Mouse (Mus musculus) C2C12 (cell line): ENCODE results near the gene Krtcap3. TPM values are rescaled to one million over a fixed set of nuclear protein-coding genes. Genes with fewer than 3 reads are reported as not detected.

ENCODE experiments used
- H3K27me3 ChIP-seq: one replicate; pipeline ENCODE4 v1.6.1; 2011; ENCODE audit not compliant: control insufficient read depth, insufficient read depth, insufficient read length
- H3K36me3 ChIP-seq: one replicate; pipeline ENCODE4 v1.6.1; 2011; ENCODE audit not compliant: control insufficient read depth, insufficient read depth
- H3K4me3 ChIP-seq: one replicate; pipeline ENCODE4 v1.5.1; 2011; ENCODE audit warnings: mild to moderate bottlenecking, control low read depth; ENCODE audit not compliant: poor library complexity, insufficient read depth, severe bottlenecking
- H3K79me2 ChIP-seq: one replicate; pipeline ENCODE4 v1.6.1; 2011; ENCODE audit not compliant: control insufficient read depth, insufficient read depth
- H3K79me3 ChIP-seq: one replicate; pipeline ENCODE4 v1.6.1; 2011; ENCODE audit warnings: low read depth, control low read depth
- H3ac ChIP-seq: one replicate; pipeline ENCODE3; 2011; ENCODE audit warnings: low read depth; ENCODE audit not compliant: control insufficient read depth, insufficient read length
- CEBPB ChIP-seq: IDR thresholded peaks from one replicate; pipeline ENCODE4 v1.6.1; 2011; ENCODE audit warnings: low read depth, mild to moderate bottlenecking, control low read depth, moderate library complexity
- CTCF ChIP-seq: IDR thresholded peaks from one replicate; pipeline ENCODE4 v1.5.1; 2011; ENCODE audit not compliant: control insufficient read depth, insufficient read depth, insufficient read length
- FOSL1 ChIP-seq: IDR thresholded peaks from one replicate; pipeline ENCODE4 v1.8.0; 2011; ENCODE audit warnings: mild to moderate bottlenecking, low read length; ENCODE audit not compliant: poor library complexity, insufficient read depth, severe bottlenecking
- MAX ChIP-seq: IDR thresholded peaks from one replicate; pipeline ENCODE4 v1.6.1; 2011; ENCODE audit warnings: mild to moderate bottlenecking, control low read depth
- MYOD1 ChIP-seq: IDR thresholded peaks from one replicate; pipeline ENCODE4 v1.6.1; 2011; ENCODE audit warnings: low read depth; ENCODE audit not compliant: control insufficient read depth, insufficient read length
- MYOG ChIP-seq: IDR thresholded peaks from one replicate; pipeline ENCODE4 v1.6.1; 2011; ENCODE audit not compliant: control insufficient read depth, insufficient read length; ENCODE audit errors: extremely low read depth
- USF1 ChIP-seq: IDR thresholded peaks from one replicate; pipeline ENCODE4 v1.6.1; 2011; ENCODE audit warnings: low read depth, mild to moderate bottlenecking, control low read depth, moderate library complexity
- polyA plus RNA-seq: library from polyadenylated mRNA; unstranded; fragments of >200 nt; fragmentation: generic; extraction: Trizol; gene quantifications from one replicate; pipeline ENCODE4 v1.2.1, GENCODE M21; 2012; ENCODE audit warnings: missing spikeins

Krtcap3 gene
- polyA plus RNA-seq, 1 experiment: 0.88 TPM

DNA sequence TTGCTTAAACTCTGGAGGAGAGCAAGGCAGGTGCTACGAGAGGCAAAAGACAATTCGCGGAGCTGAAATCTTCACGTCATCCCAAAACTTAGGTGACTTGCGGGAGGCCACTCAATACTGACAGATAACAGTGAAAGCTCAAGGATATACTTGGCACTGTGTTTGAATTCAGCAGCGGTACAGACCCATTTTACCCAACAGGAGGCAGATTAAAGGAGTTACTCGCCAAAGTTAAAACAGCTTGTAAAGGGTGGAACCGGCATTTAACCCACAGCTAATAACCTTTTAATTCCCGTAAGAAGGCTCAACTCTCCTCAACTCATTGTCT is 39.8 kb downstream of the Krtcap3 start:
- TF ChIP-seq MAX (no peak), MYOD1 (no peak), FOSL1 (no peak), CTCF (no peak), MYOG (no peak), CEBPB (no peak), USF1 (no peak)
- Histone ChIP-seq H3K79me2 (no peaks in the 10 kb centered on the region), H3K4me3 (peak overlapping the region; percentile 25)

GRCm38 (mm10) chr5:31294964-31295605 is 43.6 kb downstream of the Krtcap3 start:
- no peaks in the 10 kb centered on the region for H3K79me2 ChIP-seq
- H3K36me3 ChIP-seq: no peaks in the 10 kb centered on the region
- H3K4me3 ChIP-seq: peak overlapping the region; percentile 26
- H3K79me3 ChIP-seq: no peaks in the 10 kb centered on the region
- TF ChIP-seq CTCF: no peak
- TF ChIP-seq USF1: no peak
- TF ChIP-seq MYOG: no peak
- no peak for TF ChIP-seq MAX
- TF ChIP-seq MYOD1: no peak
- TF ChIP-seq CEBPB: no peak
- TF ChIP-seq FOSL1: no peak
- peaks cover 16% of the 10 kb centered on the region for H3K27me3 ChIP-seq
- peak overlapping the region; percentile 59 for H3ac ChIP-seq

More for the DNA sequence above, 39.8 kb downstream of the Krtcap3 start:
- no peaks in the 10 kb centered on the region for H3K27me3 ChIP-seq
- no peak overlapping the region for H3ac ChIP-seq
- H3K36me3 ChIP-seq: peaks cover 1% of the 10 kb centered on the region
- H3K79me3 ChIP-seq: no peaks in the 10 kb centered on the region

GRCm38 (mm10) chr5:31295606-31296141 is 44.2 kb downstream of the Krtcap3 start, which contains the start of gene Fndc4:
Fndc4 (minus strand) TSS chr5:31296080.
- H3ac ChIP-seq: peak within 1 kb of the TSS; percentile 59
- no peaks in the 10 kb centered on the region for H3K79me2 ChIP-seq
- peaks cover 21% of the 10 kb centered on the region for H3K27me3 ChIP-seq
- H3K79me3 ChIP-seq: no peaks in the 10 kb centered on the region
- no peaks in the 10 kb centered on the region for H3K36me3 ChIP-seq
- TF ChIP-seq MYOG (no peak), FOSL1 (no peak), USF1 (no peak)
- H3K4me3 ChIP-seq: peak within 1 kb of the TSS; percentile 26

DNA sequence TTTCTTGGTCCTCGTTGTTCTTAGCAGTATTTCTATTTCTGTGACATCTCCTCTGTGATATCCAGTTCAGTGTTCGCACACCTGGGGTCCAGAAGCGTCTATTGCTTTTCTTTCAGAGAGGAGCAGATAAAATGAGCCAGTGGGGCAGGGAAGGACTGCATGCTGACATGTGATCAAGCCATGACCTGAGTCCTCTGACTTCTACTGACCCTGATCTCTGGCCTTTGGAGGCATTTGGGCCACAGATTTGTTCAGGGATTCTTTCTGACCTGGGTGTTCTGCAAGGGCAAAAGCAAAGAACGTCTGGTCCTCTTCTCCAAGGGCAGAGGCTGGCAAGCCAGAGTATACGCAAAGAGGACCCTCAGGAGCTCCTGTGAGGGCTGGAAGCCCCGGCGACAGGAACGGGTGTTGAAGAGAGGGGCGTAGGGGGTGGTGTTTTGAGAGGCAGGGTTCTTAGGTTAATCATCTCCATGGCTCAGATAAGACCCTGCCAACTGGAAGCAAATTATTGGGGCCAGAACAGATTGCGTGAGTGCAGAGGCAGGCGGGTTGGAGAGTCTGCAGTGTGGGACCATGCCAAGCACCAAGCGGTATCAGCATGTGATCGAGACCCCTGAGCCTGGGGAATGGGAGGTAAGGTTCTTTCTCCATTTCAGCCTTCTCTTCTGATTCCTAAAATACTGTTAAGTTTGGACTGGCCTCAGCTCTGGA is 45.7 kb downstream of the Krtcap3 start, which contains the start of gene Gckr:
Gckr (plus strand) TSS at position 397 of the 711 bp plus-strand sequence.
- TF ChIP-seq CTCF (no peak), MAX (no peak), CEBPB (no peak), MYOD1 (no peak), MYOG (no peak), FOSL1 (no peak), USF1 (no peak)
- H3K79me2 ChIP-seq: no peaks in the 10 kb centered on the region
- peaks cover 25% of the 10 kb centered on the region for H3K27me3 ChIP-seq
- no peak within 1 kb of the TSS for H3ac ChIP-seq
- no peaks in the 10 kb centered on the region for H3K36me3 ChIP-seq
- no peaks in the 10 kb centered on the region for H3K79me3 ChIP-seq
- H3K4me3 ChIP-seq: no peak within 1 kb of the TSS

GRCm38 (mm10) chr5:31297981-31298380 is 46.5 kb downstream of the Krtcap3 start:
- H3K79me3 ChIP-seq: no peaks in the 10 kb centered on the region
- no peak overlapping the region for H3ac ChIP-seq
- H3K79me2 ChIP-seq: no peaks in the 10 kb centered on the region
- H3K4me3 ChIP-seq: no peak overlapping the region
- peaks cover 25% of the 10 kb centered on the region for H3K27me3 ChIP-seq
- no peaks in the 10 kb centered on the region for H3K36me3 ChIP-seq
- TF ChIP-seq FOSL1: no peak
- no peak for TF ChIP-seq MYOG

GRCm38 (mm10) chr5:31298486-31298885 is 47.0 kb downstream of the Krtcap3 start:
- Histone ChIP-seq H3ac (no peak overlapping the region), H3K4me3 (no peak overlapping the region), H3K79me3 (no peaks in the 10 kb centered on the region), H3K27me3 (peaks cover 25% of the 10 kb centered on the region), H3K79me2 (no peaks in the 10 kb centered on the region), H3K36me3 (no peaks in the 10 kb centered on the region)
- TF ChIP-seq MYOD1 (no peak), MAX (no peak), MYOG (no peak), USF1 (no peak), CEBPB (no peak), FOSL1 (no peak), CTCF (no peak)
